Mouse (Mus musculus): ENCODE results near the gene Rnf130.

DNA sequence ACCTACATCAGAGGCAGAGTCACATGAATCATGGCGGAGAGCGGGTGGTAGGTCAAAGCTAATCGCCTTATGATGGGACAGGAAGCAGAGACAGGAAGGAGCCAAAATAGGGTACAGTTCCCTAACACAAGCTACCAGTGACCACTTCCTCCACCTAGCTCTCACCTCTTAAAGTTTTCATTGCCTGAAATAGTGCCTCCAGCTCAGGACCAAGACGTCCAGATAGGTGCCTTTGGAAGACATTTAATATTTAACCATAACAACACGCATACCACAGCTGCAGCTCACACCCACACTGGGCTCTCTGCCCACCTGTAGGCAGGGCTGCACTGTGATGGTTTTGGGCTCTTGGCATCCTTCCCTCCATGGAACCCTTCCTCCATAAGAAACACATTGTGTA is 27.8 kb upstream of the Rnf130 start:
- TF ChIP-seq CTCF (conservative IDR thresholded peaks at IDR 0.05; ENCODE audit: insufficient read depth, insufficient read length, low read depth, low read length) (no peak), POLR2A (IDR thresholded peaks at IDR 0.05; ENCODE audit: low read depth, low read length) (no peak)

Measured in kidney, adult 2 months (tissue).